Mouse (Mus musculus): ENCODE measurements around the gene Cnn2. TPM values are rescaled to one million over a fixed set of nuclear protein-coding genes. Genes with fewer than 3 reads are reported as not detected.

Gene Cnn2
- total RNA-seq, 2 experiments from 2014 or later, result 30.2 to 42.9 TPM

DNA sequence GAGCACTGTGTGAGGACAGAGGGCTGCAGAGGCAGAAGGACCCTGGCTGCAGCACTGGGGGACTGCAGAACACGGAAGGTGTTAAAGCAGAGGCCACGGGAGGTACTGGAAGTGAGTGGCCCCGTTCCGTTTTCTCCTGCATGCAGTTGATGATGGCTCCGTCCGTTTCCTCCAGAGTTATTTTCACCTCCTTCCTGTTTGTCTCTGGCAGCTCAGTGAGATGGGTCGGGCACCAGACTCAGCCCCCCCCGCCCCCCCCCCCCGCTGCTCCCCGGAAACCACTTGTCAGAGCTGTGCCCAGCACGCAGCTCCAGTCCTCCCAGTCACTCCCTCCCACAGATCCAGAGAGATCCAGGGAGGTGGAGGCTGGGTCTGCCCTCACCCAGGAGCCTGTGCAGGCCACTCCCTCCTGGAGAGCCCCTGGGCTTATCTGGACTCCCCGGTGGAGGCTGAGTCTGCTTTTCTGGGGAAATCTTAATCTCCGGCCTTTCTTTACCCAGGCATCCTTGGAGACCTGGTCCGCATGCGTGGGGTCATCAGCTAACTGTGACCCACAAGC, 30.4 kb downstream of the Cnn2 start:
- peak in 1 of 2 experiments; percentile 53 for DNase-seq

GRCm38 (mm10) chr10:80019471-80020131, 31.2 kb downstream of the Cnn2 start:
- DNase-seq, result no peak

DNA sequence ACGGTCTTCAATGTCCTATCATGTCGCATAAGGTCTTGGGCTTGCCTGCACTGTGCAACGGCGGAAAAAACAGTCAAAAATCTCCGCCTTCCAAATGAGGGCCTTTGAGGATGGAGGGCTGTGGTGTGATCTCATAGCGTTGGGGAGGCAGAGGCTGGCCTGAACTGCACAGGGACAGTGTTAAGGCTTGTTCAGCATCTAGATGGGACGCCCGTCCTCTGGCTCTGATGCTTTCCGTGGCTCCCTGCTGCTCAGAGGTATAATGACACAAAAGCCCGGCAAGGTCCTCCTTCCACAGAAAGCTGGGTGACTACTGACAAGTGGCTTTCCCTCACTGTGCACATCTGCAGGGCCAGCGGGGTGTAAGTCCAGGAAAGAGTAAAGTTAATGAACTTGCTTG, 31.8 kb downstream of the Cnn2 start:
- DNase-seq, result no peak

DNA sequence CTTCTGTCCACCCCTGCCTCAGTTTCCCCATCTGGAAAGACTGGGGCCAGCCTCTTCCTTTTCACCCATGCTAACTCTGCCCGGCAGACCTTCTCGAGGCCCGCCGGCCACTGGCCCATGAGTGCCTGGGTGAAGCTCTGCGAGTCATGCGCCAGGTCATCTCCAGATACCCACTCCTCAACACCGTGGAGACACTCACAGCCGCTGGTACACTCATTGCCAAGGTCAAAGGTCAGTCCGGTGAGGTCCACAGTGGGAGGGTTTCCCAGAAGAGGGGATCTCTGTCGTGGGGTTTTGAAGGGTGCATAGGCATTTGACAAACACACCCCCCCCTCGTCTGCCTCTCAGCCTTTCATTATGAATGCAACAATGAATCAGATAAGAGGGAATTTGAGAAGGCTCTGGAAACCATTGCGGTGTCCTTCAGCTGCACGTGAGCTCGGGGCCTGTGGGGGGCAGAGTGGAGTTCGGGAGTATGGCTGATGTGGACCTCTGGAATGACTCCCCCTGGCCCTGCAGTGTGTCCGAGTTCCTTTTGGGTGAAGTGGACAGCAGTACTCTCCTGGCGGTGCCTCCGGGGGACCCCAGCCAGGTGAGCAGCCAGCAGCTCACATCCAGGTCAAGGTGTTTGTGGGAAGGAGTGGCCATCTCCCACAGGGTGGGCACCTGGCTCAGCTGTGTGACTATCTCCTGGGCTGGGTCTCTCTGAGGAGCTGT, 32.4 kb downstream of the Cnn2 start:
- DNase-seq, result no peak

DNA sequence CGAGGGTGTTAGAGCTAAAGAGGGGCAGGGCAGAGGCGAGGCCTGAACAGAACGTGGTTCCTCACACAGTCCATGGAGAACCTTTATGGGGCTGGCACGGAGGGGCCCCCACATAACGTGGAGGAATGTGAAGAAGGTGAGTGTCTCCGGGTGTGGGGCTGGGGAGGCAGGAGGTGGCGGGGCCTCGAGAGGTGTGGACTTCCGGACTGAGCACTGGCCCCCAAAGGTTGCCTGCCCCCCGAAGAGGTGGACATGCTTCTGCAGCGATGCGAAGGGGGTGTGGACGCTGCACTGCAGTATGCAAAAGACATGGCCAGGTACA, 32.9 kb downstream of the Cnn2 start:
- no peak for DNase-seq

GRCm38 (mm10) chr10:80022164-80022563, 33.8 kb downstream of the Cnn2 start:
- no peak for DNase-seq

DNA sequence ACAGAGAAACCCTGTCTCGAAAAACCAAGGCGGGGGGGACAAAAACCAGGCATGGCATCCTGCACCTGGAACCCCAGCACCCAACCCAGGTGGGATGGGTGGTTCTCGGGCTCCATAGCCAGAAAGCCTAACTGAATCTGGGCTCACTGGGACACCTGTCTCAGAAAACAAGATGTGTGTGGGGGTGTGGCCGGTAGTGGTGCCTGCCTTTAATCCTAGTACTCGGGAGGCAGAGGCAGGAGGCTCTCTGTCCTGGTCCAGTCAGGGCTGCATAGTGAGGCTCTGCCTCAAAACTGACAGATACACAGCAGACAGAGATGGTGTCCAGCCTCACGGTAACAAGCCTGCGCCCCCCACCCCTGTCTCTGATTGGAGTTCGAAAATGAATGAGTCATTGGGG, 34.4 kb downstream of the Cnn2 start:
- no peak for DNase-seq

DNA sequence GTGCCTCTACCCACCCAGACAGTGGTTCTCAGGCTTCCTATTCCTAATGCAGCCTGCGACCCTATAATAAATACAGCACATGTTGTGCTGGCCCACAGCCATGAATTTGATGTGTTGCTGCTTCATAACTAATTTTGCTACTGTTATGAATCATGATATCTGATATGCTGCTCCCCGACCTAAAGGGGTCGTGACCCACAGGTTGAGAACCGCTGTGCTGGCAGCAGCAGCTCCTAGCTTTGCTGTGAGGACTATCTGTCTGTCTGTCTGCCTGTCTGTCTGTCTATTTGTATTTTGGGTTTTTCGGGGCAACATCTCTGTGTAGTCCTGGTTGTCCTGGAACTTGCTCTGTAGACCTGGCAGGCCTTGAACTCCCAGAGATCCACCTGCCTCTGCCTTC, 35.4 kb downstream of the Cnn2 start:
- no peak for DNase-seq

DNA sequence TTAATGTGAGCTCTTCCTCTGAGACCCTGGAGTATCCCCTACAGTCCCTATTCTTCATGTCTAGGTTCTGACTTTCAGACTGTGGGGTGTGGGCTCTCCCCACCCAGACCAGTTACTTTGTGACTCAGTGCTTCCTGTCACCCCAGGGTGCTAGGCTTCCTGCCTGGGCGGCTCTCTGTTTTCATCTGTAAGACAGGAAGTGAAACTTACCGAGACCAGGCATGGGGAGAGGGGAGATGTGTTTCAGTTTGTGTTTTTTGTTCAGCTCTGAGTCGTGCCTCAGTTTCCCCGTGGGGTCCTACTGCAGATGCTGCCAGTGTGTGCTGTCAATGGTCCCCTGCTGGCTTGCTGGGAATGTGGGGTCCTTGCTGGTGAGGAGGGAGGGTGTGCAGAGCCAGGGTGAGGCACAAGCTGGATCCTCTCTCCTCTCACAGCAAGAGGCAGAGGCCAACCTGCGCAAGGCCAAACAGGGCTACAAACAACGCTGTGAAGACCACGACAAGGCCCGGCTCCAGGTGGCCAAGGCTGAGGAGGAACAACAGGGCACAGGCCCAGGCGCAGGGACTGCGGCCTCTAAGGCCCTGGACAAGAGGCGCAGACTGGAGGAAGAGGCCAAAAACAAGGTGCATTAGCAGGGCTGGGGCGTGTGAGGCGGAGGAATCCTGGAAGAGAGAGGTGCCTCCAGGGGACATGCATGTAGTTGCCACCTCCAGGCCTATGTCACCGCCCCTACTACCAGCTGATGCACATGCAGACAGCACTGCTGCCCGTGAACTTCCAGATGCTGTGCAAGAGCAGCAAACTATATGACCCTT, 36.1 kb downstream of the Cnn2 start:
- DNase-seq, result no peak

DNA sequence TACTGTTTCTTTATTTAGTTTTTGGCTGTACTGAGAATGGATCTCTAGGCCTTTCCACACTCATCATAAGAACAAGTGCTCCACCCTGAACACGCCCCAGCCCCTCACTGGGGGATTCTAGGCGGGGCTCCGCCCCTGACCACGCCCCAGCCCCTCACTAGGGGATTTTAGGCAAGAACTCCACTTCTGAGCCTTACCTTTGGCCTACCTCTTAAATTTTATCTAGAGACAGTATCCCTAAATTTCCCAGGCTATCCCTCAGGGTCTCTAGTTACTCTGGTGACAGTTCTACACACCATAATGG, 36.6 kb downstream of the Cnn2 start:
- DNase-seq, result no peak

GRCm38 (mm10) chr10:80025463-80025862, 37.1 kb downstream of the Cnn2 start:
- no peak for DNase-seq

DNA sequence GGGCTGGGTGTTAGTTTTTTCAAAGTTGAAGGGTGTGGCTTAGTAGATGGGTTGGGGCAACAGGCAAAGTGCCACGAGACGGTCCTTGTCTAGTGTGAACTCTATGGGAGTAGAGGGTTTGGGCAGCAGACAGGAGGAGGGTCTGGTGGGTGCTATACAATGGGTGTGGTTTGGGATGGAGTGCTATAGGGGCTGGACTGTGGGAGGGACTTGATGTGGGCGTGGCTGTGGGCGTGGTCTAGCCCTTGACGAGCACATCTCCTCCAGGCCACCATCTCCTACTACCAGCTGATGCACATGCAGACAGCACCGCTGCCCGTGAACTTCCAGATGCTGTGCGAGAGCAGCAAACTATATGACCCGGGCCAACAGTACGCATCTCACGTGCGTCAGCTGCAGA, 37.5 kb downstream of the Cnn2 start:
- DNase-seq, result no peak

GRCm38 (mm10) chr10:80027681-80028520, 39.5 kb downstream of the Cnn2 start:
- no peak for DNase-seq

GRCm38 (mm10) chr10:80028521-80028846, 40.1 kb downstream of the Cnn2 start:
- no peak for DNase-seq

- no peak for DNase-seq
Measured at GRCm38 (mm10) chr10:80030191-80030590, 41.8 kb downstream of the Cnn2 start.

- DNase-seq, result no peak
Measured at GRCm38 (mm10) chr10:80030736-80031135, 42.4 kb downstream of the Cnn2 start.

DNA sequence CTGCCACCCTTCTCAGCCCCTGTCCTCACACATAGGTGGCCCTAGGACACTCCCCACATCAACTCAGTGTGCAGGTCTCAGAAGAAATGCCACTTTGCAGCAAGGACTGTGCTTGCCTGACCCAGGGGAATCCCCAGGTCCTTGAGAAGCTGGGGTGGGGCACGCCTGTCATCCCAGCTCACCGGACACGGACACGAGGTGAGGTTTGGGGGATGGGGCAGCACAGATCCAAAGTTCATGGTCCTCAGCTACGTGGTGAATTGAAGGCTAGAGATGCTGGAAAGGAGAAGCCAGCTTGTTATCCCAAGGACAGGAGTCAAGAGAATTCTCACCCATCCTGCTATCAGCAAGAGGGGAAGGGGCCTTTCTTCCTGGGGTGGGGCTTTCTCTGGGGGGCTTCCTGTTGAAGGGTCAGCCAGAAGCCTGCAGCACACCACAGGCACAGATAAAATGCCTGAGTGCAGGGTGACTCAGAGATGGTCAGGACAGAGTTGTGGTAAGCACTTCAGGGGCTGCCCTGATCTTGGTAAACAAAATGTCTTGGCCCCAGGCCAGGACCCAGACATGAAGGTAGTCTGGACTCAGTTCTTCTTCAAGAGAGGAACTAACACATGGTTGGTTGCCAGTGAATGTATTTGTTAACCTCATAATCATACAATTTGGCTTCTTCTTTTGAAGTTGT, 44.6 kb downstream of the Cnn2 start:
- DNase-seq, result peak; percentile 80 to 86

DNA sequence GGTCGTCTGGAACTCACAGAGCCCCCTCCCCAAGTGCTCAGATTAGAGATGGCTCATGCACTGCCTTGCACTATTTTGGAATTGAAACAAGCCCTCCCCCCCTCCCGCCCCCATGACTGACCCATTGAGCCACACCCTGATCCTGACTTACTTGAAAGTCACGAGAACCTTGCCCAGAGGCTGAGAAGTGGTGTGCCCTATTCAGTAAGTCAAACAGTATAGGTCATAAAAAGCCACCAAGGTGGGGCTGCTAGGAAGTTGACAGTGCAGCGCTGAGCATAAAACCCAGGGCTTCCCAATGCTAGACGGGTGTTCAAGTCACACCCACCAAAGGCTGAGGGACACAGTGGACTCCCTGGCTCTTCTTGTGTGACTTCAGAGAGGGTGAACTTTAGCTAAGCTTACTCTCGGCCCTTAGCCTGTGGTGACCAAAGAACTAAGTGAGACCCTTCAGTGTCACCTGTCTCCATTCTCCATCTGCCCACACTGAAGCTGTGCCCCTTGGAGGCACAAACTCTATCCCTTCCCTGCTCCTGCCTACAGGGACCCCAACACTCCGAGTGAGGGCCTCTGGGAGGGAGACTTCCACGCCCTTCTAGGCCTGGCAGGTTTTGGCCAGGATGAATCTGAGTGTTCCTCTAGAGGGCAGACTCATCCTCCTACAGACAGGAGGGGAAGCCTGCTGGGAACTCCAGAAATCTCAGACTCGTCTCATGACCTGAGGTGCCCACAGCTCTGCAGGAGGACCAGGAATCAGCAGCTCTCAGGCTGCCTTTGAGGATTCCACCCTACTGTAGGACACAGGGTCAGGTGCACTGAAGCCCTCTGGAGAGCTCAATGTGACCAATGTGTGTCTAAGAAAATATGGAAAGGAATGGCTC, 45.4 kb downstream of the Cnn2 start:
- peak; percentile 51 to 65 for DNase-seq

GRCm38 (mm10) chr10:80035148-80035547, 46.8 kb downstream of the Cnn2 start:
- DNase-seq, result no peak

DNA sequence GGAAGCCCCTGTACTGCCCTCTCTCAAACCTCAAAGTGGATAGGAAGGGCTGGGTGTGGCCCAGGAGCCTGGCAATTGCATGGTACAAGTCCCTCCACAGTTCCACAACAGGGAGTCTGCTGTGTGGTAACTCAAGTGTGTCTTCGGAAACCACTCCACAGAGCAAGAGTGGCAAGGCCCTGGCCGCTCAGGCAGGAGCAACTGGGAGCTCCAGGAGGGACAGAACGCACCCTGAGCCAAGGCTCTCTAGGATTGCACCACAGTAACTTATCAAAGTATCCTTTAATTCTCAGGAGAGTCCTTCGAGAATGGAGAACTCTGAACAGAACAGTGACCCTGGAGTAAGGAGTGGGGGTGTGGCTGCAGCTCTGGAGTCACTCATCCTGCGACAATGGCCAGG, 47.3 kb downstream of the Cnn2 start:
- DNase-seq, result no peak

DNA sequence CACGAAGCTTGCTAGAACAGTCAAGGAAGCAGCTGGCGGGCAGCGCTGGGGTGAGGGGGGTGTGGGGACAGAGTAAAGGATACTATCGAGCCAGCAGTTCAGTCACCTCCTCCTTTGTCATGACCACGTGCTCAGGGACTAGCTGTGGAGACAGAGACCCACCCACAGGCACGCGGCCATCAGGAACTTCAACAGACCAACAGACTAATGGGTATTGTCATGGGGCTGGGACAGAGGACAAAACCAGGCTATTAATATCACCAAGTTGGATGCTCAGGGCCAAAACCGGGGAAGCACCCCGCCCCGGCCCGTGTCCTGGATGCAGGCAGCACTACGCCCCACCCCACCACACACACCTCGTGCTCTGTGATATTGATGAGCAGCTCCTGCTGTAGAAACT, 48.4 kb downstream of the Cnn2 start:
- DNase-seq, result no peak
